Mouse (Mus musculus) layer of hippocampus, postnatal 10 days (tissue): ENCODE measurements around the gene Pold3. TPM values are rescaled to one million over a fixed set of nuclear protein-coding genes. Genes with fewer than 3 reads are reported as not detected.

ENCODE experiments used
- DNase-seq, 2 experiments: peaks; one replicate each; pipeline ENCODE4 v3.0.0; 2021; ENCODE audit warnings: low spot score in 2 of 2
- total RNA-seq, 2 experiments: library from RNA; stranded (reverse); gene quantifications; 2 replicates each; pipeline ENCODE4 v1.2.3; 2021

Gene Pold3
- total RNA-seq, 2 experiments from 2014 or later = 28.9 to 30.0 TPM

DNA sequence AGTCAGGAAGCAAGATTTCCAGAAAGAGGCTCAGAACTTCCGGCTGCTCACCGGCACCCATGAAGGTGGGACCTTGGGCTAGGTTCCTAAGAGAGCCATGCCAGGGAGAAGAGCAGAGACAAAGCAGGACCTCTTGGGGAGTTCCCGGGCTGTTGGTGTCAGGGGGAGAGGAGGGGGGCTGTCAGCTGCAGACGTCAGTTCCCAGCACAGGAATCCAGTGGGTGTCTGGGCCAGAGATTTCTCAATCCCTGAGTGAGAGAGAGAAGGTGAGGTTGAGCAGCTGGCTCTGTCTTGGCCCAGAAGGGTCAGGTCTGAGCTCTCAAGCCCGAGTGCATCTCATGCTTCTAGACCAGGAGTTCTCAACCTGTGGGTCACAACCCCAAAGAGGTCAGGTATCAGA is 87.7 kb downstream of the Pold3 start:
- no peak for DNase-seq

Other genes with a start within 250 kb of the Pold3 start
- 10 to 100 TPM; 19.6 to 25.6 TPM for gene Rnf169, start 141.1 kb downstream of the Pold3 start, total RNA-seq
- gene Chrdl2, start 115.4 kb downstream of the Pold3 start, total RNA-seq = under 1 TPM; 0.21 to 0.22 TPM
- gene Lipt2, start 37.7 kb upstream of the Pold3 start, total RNA-seq = 1 to 10 TPM; 4.5 to 4.7 TPM
- not detected for gene Kcne3, start 54.9 kb upstream of the Pold3 start, total RNA-seq
- 100 to 1,000 TPM; 355 to 388 TPM for gene Pgm2l1, start 105.8 kb upstream of the Pold3 start, total RNA-seq
- 10 to 100 TPM in 1 of 2 experiments, 1 to 10 TPM in 1; 9.2 to 11.4 TPM for gene P4ha3, start 164.0 kb upstream of the Pold3 start, total RNA-seq